Mouse (Mus musculus) layer of hippocampus, postnatal 36 days (tissue): ENCODE measurements at regions not wholly inside any gene's neighbourhood (a gene's known extent, or its start where the extent isn't known, plus 50 kb on each side); places are given as distances from the start of the nearest gene placed in this dataset.
A peak's percentile ranks its signal among the peaks of the same experiment; 100 is the strongest.

Experiments used
- DNase-seq, 2 experiments: peaks; one replicate each; pipeline ENCODE4 v3.0.0; 2022

DNA sequence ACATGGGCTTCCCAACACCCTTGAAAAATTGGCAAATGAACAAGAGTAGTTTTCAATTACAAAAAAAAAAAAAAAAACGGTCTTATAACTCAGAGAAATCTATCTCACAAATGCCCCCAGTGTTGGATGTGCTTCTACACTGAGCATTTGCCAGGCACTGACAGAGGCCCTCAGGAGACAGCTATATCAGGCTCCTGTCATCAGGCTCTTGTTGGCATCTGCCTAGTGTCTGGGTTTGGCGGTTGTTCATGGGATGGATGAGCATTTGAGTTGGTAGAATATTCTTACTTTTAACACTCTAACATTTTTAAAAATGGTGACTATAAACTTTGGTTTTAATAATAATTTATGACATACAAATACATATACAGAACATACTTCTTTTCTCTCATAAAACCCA is 1555.4 kb upstream of the Map3k7 start:
- DNase-seq, result no peak

DNA sequence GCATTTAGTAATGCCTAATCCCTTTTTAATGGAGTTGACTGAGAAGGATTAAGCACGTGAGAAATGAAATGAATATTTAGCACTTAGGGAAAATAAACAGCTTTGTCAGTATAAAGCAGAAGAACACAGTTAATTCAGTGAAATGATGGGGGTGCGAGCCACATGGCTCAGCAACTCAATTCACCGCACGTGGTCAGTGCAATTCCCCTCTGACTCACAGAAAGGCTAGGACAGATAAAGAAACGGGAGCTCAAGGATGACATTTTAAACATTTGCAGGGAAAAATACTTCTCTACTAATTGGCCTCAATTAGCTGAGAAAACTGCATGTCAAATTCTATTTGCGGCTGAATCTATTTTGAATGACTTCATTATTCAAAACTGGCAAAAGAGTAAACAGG is 1516.3 kb upstream of the Map3k7 start:
- peak in 1 of 2 experiments; percentile 3 for DNase-seq

DNA sequence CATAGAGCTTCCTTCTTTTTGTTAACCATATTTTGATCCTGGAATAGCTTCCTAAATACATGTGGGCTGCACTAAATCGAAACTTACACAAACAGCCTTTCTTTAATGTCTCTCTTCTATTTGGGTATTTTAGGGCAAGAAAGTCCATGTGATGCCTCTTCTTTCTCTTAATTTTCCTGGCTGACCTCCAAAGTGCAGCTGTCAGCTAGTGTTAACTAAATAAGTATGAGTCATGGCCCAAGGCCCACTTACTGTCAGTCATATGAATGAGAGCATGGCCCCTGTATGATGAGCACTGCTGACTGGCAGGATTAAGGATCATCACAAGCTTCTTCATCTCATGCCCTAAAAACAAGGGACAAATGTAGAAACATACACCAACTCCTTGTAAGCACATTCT is 1513.5 kb upstream of the Map3k7 start:
- DNase-seq, result no peak

DNA sequence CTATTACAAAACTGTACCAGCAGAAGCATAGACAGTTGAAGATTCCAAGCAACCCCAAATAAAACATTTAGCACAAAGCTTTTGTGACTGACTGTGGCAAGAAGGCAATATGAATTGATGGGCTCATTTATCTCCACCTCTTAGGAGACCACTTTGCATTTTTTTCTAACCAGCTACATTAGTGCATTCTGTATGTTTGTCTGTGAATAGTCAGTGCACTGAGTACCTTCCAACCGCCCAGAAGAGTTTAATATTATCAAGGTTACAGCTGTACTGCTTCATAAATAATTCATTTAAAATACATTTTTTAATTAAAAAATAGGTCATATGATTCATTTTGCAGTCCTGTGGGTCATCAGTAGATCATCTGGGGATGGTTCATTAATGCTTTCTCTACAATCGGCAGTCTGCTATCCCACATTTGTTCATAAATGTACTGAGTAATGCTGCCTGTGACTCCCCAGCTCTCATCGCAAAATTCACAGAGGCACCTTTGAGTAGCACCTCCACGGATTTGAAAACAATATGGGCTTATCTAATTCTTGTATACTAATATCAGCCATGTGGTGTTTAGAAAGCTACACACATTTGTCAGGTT is 1496.5 kb upstream of the Map3k7 start:
- no peak for DNase-seq

DNA sequence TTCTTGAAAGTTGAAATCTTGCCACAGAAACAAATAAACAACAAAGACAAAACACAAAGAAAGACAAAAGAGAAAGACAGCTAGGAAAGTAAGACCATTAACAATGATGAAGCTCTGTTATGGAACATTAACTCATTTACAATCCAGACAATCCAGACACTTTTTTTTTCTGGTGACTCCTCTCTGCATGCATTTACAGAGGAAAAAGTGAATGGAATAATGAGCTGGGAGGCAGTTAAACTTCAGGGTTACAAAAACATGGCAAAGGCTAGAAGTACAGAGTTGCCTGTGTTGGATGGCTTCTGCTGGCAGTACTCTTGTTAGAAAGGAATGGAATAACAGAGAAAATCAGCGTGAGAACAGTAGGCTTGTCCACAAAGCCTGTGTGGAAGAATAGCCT is 1487.3 kb upstream of the Map3k7 start:
- no peak for DNase-seq

DNA sequence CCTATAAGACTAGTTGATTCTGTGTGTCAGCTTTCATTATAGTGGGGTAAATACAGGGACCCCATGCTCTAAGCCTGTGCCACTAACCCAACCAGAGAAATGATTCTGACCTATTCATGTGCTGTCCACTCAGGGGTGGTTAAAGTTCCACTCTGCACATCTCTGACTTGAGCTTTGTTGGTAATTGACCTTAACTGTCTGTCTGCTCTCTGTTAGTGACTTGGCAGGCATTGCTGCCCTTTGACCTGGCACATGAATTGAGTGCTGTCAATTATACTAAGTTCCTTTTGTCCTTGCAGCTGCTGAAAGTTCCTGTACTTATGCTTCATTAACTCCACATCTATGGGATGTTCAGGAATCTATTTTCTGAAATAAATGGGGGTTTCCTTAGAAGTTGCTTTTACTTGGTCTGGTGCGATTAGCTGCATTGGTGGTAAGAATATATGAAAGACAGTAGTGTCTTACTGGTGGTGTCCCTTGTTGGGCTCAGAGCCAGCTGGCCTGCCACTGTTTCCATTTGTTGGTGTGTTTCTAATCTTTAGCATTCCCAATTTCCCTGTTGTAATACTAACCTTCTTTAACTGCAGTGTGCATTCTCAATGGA is 1463.7 kb upstream of the Map3k7 start:
- DNase-seq, result no peak
